Mouse (Mus musculus) spleen, embryonic (tissue): ENCODE measurements around the gene Selenon.
"Not testable (repeated sequence)": the region's sequence is repeated elsewhere in the genome, so short reads cannot be mapped to it uniquely, and the experiment has no call there.

ENCODE experiments used
- CTCF ChIA-PET: fragments of 350-600 bp; sonication (Branson Sonifier 250); formaldehyde crosslinking; loops from one replicate; lab custom pipeline; 2022; lab: Charles Lee

Selenon gene

DNA sequence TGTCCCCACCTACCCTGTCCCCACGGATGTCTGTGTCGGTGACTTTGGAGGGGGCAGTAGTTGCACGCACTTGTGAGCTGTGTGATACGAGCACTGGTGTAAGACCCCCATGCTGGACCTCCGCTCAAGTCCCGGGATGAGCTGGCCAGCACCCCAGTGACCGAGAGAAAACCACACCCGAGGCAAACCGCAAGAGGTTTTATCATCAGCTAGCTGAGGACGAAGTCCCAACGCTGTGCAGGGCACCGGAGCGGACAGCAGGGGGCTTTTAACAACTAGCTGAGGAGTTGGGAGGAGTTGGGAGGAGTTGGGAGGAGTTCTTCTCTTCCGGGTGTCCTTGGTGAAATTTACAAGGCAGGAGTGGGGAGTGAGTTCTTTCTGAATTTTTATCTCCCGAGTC is 39.2 kb downstream of the Selenon start:
- CTCF ChIA-PET, result no interaction called here

DNA sequence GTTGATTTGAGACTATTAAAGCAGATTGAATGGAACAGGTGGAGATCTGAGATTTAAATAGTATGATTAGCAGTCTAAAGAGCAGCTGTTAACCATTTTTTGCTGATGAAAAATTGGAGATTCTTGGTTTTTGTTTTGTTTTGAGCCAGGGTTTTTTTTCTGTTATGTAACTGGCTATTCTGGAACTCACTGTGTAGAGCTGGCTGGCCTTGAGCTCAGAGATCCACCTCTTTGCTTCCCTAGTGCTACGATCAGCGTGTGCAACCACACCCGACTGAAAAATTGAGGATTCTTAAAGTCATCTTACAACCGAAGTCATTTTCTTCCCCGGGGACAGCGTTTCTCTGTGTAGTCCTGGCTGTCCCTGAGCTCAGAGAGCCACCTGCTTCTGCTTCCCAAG is 40.2 kb downstream of the Selenon start:
- CTCF ChIA-PET, result no interaction called here

DNA sequence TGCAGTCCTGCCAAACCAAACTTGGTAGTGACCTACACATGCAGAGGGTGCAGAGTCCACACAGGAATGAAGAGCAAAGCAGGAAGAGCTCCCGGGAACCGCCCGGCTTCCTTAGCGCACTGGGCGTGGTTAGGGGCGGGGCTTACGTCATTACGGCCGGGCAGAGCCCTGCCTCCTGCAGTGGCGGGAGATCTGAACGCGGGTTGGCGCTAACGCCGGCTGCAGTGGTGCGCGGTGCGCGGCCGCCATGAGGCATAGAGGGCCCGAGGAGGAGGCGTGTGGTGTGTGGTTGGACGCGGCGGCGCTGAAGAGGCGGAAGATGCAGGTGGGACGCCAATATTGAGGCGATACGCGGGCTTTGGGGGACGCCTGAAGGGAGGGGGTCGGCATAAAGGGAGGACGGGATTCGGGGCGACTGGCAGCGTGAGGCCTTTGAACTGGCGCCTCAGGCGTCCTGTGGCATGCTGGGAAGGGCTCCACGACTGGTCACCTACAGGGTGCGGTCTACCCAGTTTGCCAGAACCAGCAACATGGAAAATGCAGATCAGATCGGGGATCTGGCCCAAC is 41.0 kb downstream of the Selenon start, which contains the start of gene Aunip:
Gene Aunip (plus strand): TSS at position 155 of the 567 bp plus-strand sequence.
- CTCF ChIA-PET, result no interaction called here

DNA sequence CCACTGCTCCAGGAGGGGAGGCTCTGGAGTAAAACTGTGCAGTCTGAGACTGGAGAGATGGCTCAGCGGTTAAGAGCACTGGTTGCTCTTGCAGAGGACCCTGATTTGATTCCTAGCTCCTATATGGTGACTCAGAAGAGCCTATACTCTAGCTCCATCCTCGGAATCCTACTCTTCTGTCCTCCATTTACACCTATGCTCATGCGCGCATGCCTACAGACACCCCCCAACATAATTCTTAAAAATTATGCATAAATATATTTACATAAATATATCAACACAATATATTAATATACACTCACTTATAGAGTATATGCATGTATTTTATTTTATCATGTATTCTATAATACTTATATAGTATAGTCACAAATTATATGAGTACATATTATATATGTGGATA is 41.6 kb downstream of the Selenon start:
- CTCF ChIA-PET, result no interaction called here

DNA sequence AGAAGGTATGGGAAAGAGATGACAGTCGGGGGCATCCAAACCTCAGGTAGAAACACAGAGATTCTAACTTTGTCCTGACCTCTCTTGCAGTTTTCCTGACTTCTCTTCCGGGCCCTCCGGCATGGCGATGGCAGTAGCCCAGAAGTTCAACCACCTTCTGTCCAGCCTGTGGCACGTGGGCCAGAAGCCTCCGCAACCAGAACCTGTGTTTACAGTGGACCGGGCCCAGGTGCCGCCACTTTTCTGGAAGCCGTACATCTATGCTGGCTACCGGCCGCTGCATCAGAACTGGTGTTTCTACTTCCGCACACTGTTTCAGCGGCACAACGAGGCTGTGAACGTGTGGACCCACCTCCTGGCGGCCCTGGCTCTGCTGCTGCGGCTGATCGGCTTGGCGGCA is 45.3 kb downstream of the Selenon start:
- CTCF ChIA-PET, result no interaction called here

DNA sequence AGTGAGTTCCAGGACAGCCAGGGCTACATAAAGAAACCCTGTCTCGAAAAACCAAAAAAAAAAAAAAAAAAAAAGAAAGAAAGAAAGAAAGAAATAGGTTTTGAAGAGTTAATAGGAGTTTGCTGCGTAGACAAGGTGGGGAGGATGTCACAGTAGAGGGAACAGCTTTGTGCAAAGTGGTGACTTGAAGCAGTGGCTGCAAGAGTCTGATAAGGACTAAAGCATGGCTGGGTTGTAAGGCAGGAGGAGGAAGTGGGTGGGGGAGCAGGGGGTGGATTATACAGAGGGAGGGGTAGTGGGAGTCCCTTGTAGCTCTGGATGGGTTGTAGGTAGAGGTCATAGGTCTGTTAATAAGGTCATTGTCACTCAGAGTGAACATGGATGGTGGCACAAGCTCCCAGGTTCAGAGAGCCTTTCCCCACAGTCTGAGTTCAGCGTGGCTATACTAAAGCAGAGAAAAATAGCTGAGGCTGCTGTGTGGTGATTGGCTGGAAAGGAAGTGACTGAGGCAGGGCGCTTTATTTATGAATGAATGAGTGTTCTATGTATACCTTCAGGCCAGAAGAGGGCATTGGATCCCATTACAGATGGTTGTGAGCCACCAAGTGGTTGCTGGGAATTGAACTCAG is 45.9 kb downstream of the Selenon start:
- CTCF ChIA-PET, result interaction anchor here (0.7 kb wide), 1 partner anchor 741 kb away, joined by 14 read pairs; no protein-coding TSS in a partner anchor

DNA sequence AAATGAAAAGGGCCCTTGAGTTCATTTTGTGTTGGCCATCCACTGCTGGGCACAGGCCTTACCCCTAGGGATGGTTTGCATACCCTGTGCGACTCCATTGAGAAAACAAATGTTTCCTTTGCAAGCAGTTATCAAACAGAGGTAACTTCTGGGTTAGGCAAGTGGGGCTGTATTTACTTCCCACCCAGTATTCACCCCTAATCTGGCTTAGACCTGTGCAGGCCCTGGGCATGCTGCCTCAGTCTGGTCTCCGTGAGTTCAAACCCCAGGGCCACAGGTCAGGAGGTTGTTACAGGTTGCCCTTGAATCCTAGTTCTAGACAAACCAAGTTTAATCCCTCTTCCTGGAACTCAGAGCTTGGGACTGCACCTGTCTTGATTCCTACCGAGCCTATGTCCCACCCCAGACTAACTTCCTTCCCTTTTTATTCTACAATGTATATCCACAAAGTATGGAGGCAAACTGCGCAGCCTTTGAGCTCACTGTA is 46.6 kb downstream of the Selenon start:
- CTCF ChIA-PET, result interaction anchor here (0.7 kb wide), 1 partner anchor 742 kb away, joined by 14 read pairs; no protein-coding TSS in a partner anchor

DNA sequence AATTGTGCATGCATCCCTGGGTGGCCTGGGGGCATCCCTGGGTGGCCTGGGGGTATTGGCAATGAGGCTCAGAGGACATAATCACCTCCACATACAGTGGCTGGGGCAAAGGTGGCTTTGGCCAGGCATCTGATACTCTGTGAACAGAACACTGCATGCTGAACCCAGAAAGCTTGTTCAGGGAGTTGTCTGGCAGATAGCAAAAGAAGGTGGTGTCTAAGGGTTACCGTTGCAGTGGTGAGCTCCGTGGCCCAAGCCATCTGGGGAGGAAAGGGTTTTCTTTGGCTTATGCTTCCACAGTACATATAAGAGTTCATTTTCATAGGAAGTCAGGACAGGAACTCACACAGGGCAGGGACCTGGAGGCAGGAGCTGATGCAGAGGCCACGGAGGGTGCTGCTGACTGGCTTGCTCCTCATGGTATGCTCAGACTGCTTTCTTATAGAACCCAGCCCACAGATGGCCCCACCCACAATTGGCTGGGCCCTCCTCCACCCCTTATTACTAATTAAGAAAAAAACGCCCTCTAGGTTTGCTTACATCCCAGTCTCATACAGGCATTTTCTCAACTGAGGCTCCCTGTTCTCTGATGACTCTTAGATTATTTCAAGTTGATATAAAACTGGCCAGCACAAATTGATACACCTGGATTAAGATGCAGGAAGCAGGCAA is 48.1 kb downstream of the Selenon start:
- CTCF ChIA-PET, result no interaction called here

DNA sequence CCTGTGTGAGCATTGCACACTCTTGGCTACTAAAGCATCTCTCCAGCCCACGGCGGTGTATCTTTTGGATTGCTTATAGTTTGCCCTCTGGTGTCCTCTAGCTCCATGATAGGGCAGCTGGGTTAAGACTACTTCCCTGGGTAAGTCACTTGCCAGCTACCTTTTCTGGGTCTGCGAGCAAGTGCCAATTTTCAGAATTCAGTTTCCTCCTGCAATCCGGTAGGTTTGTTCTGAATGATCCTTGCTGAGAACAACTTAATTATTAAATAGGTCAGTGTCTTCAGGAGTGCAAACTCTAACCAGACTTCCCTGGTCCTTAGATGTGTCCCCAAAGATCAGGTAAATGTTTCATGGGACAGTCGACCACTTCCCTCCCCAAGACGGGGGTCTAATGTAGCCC is 50.9 kb downstream of the Selenon start:
- CTCF ChIA-PET, result no interaction called here

DNA sequence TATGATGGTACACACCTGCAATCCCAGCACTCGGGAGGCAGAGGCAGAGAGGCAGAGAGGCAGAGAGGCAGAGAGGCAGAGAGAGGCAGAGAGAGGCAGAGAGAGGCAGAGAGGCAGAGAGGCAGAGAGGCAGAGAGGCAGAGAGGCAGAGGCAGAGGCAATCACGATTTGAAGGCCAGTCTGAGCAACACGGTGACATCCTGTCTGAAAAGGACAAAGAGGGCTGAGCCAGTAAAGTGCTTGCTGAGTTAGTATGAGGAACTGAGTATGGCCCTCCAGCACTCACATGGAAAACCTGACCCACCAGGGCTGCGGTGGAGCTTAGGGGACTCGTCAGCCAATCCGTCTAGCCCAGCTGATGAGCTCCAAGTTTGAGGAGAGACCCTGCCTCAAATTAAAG is 53.0 kb downstream of the Selenon start:
- CTCF ChIA-PET, result not testable (repeated sequence)

DNA sequence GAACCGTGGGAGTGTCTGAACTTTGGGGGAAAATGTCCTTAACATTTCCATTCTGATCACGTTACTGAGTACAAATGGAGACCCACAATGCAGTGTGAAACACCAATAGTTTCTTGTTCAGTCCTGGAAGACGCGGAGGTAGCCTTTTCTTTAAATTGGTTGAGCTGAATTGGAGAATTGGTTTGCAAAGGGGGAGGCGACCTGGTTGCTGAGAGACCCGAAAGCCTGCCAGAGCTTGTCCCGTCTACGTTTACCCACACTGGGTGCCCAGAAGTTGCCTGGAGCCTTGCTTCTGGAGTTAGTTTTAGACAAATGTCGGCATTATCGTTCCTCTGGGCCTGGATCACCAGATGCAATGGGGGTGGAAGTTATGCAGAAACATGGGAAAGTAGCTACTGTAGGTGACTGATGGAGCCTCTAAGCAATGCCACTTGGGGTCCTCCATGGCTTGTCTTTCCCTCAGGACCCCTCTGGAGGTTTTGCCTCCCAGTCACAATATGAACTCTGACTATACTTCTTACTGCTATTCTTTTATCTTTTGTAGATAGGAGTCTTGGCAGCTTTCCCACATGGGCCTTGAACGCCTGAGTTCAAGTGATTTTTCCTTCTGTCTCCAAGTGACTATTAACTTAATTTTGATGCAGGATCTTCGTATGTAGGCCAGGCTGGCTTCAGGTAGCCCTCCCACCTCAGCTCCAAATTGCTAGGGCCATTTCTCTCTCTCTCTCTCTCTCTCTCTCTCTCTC is 53.8 kb downstream of the Selenon start:
- CTCF ChIA-PET, result interaction anchor here (0.5 to 0.6 kb wide), 5 partner anchors 131 to 1075 kb away, joined by 3 to 8 read pairs (median 3); no protein-coding TSS in a partner anchor

DNA sequence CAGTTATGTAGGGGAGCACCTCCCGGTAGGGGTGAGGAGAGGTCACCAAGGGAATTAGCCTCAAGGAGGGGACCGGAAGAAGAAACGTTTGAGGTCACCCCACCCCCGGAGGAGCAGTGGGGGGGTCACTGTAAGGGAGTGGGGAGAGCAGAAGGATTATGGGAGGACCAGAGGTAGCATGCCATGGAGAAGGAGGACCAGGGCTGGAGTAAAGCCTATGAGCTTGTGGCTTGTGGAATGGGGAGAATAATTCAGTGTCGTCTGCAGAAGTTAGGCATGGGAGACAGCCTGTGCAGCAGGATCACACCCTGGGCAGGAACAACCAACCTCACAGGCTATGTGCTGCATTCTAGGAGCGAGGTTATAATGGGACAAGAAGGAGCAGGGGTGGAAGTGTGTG is 54.7 kb downstream of the Selenon start:
- CTCF ChIA-PET, result interaction anchor here (0.6 to 0.7 kb wide), 4 partner anchors 13 to 625 kb away, joined by 3 to 8 read pairs (median 4); no protein-coding TSS in a partner anchor

DNA sequence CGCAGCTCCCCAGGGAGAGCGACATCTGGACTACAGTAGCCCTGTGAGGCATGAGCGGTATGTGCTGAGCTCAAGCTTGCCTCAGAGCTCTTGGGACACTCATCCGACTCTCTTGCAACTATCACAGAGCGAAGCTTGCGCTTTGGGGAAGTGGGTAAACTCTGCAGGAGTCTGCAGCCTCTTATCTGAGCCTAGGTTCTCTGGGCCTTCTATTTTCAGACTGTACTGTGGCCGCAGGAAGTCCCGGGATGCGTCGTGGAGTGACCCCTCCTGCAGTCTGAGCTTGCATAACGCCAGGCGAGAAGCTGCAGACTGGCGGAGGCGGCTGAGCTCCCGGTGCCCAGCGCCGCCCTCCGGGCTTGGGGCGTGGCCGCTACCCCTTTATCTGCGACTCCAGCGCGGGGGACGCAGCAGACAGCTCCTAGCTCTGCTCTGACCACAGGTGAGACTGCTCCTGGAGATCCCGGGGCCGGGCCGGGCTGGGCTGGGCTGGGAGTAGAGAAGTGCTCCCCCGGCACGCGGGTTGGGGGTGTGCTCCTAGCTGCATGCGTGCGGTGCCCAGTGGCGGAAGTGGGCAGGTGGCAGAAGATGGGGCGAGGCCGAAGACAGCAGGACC is 55.3 kb downstream of the Selenon start, which contains the start of gene Paqr7:
Gene Paqr7 (plus strand): TSS at position 103 of the 616 bp plus-strand sequence.
- CTCF ChIA-PET, result interaction anchor here (0.6 to 0.7 kb wide), 3 partner anchors 12 to 304 kb away, joined by 3 to 5 read pairs (median 4); no protein-coding TSS in a partner anchor

DNA sequence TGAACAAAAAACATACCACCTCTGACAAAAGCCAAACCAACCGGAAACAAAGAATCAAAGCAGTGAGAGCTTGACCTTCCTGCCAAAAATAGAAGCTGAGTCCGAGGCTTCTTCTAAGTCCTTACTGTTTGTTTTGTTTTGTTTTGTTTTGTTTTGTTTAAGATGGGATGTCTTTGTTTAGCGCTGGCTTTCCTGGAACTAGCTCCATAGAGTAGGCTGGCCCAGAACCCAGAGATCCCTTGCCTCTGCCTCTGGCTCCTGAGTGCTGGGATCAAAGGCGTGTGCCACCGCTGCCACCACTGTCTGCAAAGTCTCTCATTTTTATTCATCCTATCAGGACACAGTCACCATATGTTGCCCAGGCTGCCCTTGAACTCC is 56.4 kb downstream of the Selenon start:
- CTCF ChIA-PET, result no interaction called here

DNA sequence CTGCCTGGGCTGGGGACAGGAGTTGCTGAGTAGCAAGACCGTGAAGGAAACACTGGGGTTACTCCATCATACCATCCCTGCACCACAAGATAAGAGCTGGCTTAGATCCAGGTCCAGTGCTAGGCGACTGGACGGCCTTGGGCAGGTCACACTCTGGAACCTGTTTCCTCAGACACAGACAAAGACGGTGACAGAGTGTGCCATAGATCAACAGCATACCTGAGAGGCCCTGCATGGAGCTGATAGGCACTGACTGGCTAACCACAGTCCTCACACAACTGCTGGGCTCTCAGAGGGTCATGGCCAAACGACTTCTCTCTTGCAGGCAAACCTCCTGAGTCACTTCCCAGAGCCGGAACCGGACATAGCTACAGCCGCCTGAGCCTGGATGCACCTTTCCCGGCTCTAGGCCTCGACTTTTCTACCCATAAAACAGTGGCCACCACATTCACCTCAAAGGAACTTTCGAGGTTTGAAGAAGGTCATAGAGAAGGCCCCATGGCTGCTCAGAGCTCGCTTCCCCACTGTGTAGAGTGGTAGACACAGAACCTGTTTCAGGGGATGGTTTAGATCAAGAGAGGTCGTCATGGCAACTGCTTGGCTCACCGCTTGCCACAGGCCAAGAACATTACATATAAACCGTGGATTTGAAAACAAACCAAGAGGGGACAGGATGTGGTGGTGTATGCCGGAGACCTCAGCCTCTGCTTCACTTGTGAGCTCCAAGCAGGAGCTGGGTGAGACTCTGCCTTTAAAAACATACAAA is 57.0 kb downstream of the Selenon start:
- CTCF ChIA-PET, result no interaction called here

DNA sequence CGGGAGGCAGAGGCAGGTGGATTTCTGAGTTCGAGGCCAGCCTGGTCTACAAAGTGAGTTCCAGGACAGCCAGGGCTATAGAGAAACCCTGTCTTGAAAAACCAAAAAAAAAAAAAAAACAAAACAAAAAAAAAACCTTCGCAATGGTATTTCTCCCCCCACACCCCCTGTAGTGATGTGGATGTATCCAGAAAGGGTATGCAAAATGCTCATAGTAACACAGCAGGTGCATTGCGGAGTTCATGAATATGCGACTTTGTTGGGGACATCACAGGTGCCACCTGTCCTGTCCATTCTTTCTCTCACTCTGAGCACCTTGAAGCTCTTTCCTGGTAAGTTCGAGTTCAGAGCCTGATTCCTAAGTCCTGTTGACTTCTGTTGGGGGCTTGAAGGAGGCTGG is 57.8 kb downstream of the Selenon start:
- CTCF ChIA-PET, result interaction anchor here (0.6 kb wide), 1 partner anchor 49 kb away, joined by 5 read pairs; no protein-coding TSS in a partner anchor

DNA sequence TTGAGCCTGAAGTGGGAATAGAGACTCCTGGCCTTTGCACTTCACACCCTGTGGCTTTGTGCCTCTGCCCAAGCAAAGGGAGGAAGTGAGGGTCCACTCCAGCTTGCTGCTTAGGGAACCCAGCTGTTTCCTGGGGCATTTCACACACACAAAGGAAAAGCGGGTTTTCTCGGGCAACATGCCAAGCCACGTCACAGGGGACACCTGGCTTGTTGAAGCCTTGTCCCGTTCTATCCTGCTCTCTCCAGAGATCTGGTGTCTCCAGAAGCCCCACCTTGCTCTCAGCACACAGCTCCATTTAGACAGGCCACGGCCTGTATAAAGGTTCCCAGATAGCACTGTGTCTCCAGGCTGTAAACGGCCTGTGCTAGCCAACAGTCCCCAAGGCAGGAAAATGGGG is 60.2 kb downstream of the Selenon start:
- CTCF ChIA-PET, result no interaction called here

DNA sequence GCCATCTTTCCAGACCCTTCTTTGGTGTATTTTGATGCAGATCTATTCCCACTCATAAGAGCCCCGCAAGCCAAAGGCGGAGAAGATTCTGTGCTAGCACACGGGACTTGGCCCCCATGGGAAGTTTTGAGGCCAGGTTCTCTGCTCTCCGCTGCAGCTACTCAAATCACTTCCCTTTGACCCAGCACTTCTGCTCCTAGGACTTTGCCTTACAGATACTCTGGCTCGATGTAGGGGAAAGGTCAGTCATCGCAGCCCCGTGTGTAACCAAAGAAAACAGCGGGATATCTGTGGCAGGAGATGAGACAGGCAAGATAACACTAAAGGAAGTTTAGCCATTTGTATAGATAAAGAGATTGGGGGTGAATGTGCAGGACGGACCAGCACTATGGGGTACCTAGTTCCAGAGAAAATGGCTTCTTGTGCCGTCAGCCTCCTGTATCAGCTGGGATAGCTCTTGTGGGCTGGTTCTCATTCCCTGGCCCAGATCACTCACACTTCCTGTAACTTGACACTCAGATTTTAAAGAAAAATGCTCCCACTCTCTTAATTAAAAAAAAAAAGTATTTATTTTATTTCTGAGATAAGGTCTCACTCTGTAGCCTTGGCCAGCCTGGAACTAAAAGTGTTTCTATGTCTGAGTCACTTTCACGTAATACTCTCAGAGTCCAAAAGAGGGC is 61.8 kb downstream of the Selenon start:
- CTCF ChIA-PET, result no interaction called here

DNA sequence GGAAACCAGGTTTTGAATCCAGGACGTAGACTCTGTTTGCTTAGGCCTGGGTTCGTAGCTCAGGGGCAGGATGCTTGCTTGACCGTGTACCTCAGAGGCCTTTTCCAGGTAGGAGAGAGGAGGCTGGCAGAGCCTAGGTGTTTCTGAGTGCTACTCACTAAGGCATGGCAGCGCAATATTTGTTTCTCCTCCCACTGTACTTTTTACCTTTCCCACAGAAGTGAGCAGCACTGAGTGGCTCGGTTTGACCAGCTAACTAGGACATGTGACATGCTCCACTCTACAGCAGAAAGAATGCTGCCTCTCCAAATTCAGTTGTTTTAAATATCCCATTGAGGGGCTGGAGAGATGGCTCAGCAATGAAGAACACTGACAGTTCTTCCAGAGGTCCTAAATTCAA is 63.8 kb downstream of the Selenon start:
- CTCF ChIA-PET, result no interaction called here
